Comparison of ENCODE assay signal across 10 mouse cellular contexts in genomic region chr16:43409910-43410612, GRCm38 (mm10).
DNase-seq lines count a peak whose midpoint lies in the region; ATAC-seq lines count a peak whose summit lies in the region.
"Had no signal": no experiment of that assay in that cellular context is flagged by ENCODE, and none has a peak within 500 bp of the region (broad histone marks: within the 10 kb centered on the region; RNA-seq: fewer than 3 reads in every experiment).

No protein-coding gene starts in this region.

- H3K27me3 ChIP-seq in liver, embryonic 11.5 days (replicated peaks; ENCODE audit: control insufficient read depth, insufficient read depth, low read length) = no peaks in the 10 kb centered on the region
- H3K27me3 ChIP-seq: lung, embryonic 15.5 days had no signal

- H3K4me2 ChIP-seq in liver, embryonic 11.5 days = no peak overlapping the region
- H3K4me2 ChIP-seq: lung, embryonic 15.5 days had no signal

- no peaks in the 10 kb centered on the region for H3K36me3 ChIP-seq in liver, embryonic 11.5 days (ENCODE audit: control insufficient read depth, insufficient read depth, low read length)
- H3K36me3 ChIP-seq: lung, embryonic 15.5 days had no signal

- intact Hi-C loops in left cerebral cortex, postnatal 25 days (cut with DNase I) = no loop called here

- ATAC-seq in liver, embryonic 11.5 days (replicated peaks; ENCODE audit: low FRiP score) = no peak
- ATAC-seq in megakaryocyte-erythroid progenitor cell, adult 5-6 weeks (replicated peaks; ENCODE audit: low FRiP score, low TSS enrichment, poor library complexity, severe bottlenecking) = no peak
- ATAC-seq: inflammation-experienced regulatory T-cells, adult 6 months had no signal

- H3K4me1 ChIP-seq in liver, embryonic 11.5 days (replicated peaks; ENCODE audit: control insufficient read depth, insufficient read depth, low read length) = no peaks in the 10 kb centered on the region

- H3K9ac ChIP-seq in liver, embryonic 11.5 days (ENCODE audit: low read depth, low read length) = no peak overlapping the region
- H3K9ac ChIP-seq: lung, embryonic 15.5 days had no signal

- H3K9me3 ChIP-seq in liver, embryonic 11.5 days (ENCODE audit: control insufficient read depth, low read length) = no peaks in the 10 kb centered on the region
- H3K9me3 ChIP-seq: lung, embryonic 15.5 days had no signal

- no peak overlapping the region for H3K4me3 ChIP-seq in liver, embryonic 11.5 days (ENCODE audit: low read depth, low read length)
- H3K4me3 ChIP-seq: lung, embryonic 15.5 days had no signal

- 80% methylated on average over 12 of the region's 12 CpGs for WGBS in liver, embryonic 11.5 days

- no peak overlapping the region for H3K27ac ChIP-seq in liver, embryonic 11.5 days (ENCODE audit: low read depth, low read length)
- H3K27ac ChIP-seq: lung, embryonic 15.5 days had no signal

- DNase-seq in left cerebral cortex, postnatal 25 days (ENCODE audit: low spot score in 2 of 2) = peak; percentile 18
- no peak for DNase-seq in left cerebral cortex, adult 9 months (ENCODE audit: low spot score in 2 of 2)
- DNase-seq in cerebellum, adult 11-12 months = peak; percentile 41
- peak; percentile 81 for DNase-seq in gastrocnemius, adult 18-20 months (ENCODE audit: low spot score)
- DNase-seq in lung, postnatal 36 days = peak; percentile 69
- DNase-seq in liver, embryonic 11.5 days (ENCODE audit: low spot score) = no peak
- no peak for DNase-seq in thymus, postnatal 25 days

Comparison
In these comparisons a context has a peak if more than half of its experiments do, and no peak if none do; other contexts are left out.
1. DNase-seq: peak in left cerebral cortex, postnatal 25 days (2 of 2), cerebellum, adult 11-12 months (single experiment), gastrocnemius, adult 18-20 months (single experiment) and lung, postnatal 36 days (single experiment); none in left cerebral cortex, adult 9 months (0 of 2), liver, embryonic 11.5 days (single experiment) and thymus, postnatal 25 days (single experiment).